Mouse (Mus musculus) cerebellum, adult 2 months (tissue): Measurements from ENCODE around the gene Mpdz. TPM values are rescaled to one million over a fixed set of nuclear protein-coding genes. Genes with fewer than 3 reads are reported as not detected.

ENCODE experiments used
- DNase-seq, 2 experiments: peaks; one replicate each; pipeline ENCODE4 v3.0.0; 2021
- H3K27ac ChIP-seq: fragments of 200-500 bp; 2 replicates; pipeline ENCODE4 v1.5.1; 2012; ENCODE audit warnings: low read length, control low read depth, inconsistent platforms; ENCODE audit not compliant: insufficient read depth
- H3K27me3 ChIP-seq: fragments of 200-500 bp; 2 replicates; pipeline ENCODE4 v1.6.1; 2012; ENCODE audit warnings: inconsistent platforms, mild to moderate bottlenecking, low read length, moderate library complexity; ENCODE audit not compliant: control insufficient read depth, insufficient read depth
- H3K4me1 ChIP-seq: fragments of 200-500 bp; 2 replicates; pipeline ENCODE4 v1.6.1; 2011; ENCODE audit warnings: low read length; ENCODE audit not compliant: control insufficient read depth, insufficient read depth
- H3K4me3 ChIP-seq: fragments of 200-500 bp; replicated peaks from 2 replicates; pipeline ENCODE3; 2011; ENCODE audit warnings: mild to moderate bottlenecking, low read depth, low read length, control low read depth; ENCODE audit not compliant: insufficient read depth
- CTCF ChIP-seq: fragments of 200-500 bp; IDR thresholded peaks from 2 replicates; pipeline ENCODE4 v1.5.1; 2011; ENCODE audit warnings: low read depth, mild to moderate bottlenecking, control low read depth, low read length, moderate library complexity, borderline replicate concordance; ENCODE audit not compliant: insufficient read depth
- POLR2A ChIP-seq: fragments of 200-500 bp; IDR thresholded peaks from 2 replicates; pipeline ENCODE4 v1.6.1; 2011; ENCODE audit warnings: low read length, control low read depth, borderline replicate concordance; ENCODE audit not compliant: insufficient read depth
- WGBS: fragments of 180-500 bp; shearing (Covaris S2); methylation state at CpG from one replicate; pipeline ENCODE4 v1.1.7; 2018; 5-methylcytosine and 5-hydroxymethylcytosine counted together
- polyA plus RNA-seq: library from polyadenylated mRNA; depleted of rRNA; stranded (reverse); fragments of >200 nt; gene quantifications from 2 replicates; pipeline ENCODE4 v1.2.3, GENCODE M21; 2012

Mpdz gene
- polyA plus RNA-seq, 1 experiment: 31.8 TPM

- Histone ChIP-seq H3K27ac (no peak overlapping the region), H3K27me3 (no peaks in the 10 kb centered on the region), H3K4me1 (no peaks in the 10 kb centered on the region), H3K4me3 (no peak overlapping the region)
- 92% methylated on average over 4 of the region's 4 CpGs for WGBS
- no peak for TF ChIP-seq POLR2A
- no peak for TF ChIP-seq CTCF
- no peak for DNase-seq
Observed at GRCm38 (mm10) chr4:81298384-81298783, 144.2 kb downstream of the Mpdz start.

- no peaks in the 10 kb centered on the region for H3K27me3 ChIP-seq
- H3K4me1 ChIP-seq: no peaks in the 10 kb centered on the region
- H3K27ac ChIP-seq: no peak overlapping the region
- TF ChIP-seq CTCF (no peak), POLR2A (no peak)
- DNase-seq: no peak
- no peak overlapping the region for H3K4me3 ChIP-seq
Observed at GRCm38 (mm10) chr4:81293309-81293708, 149.3 kb downstream of the Mpdz start.

GRCm38 (mm10) chr4:81285564-81285963 lies 157.1 kb downstream of the Mpdz start:
- WGBS: 94% methylated on average over 4 of the region's 4 CpGs
- TF ChIP-seq POLR2A (no peak), CTCF (no peak)
- H3K4me1 ChIP-seq: no peaks in the 10 kb centered on the region
- H3K4me3 ChIP-seq: no peak overlapping the region
- H3K27me3 ChIP-seq: no peaks in the 10 kb centered on the region
- H3K27ac ChIP-seq: no peak overlapping the region
- DNase-seq: no peak

- no peak overlapping the region for H3K4me3 ChIP-seq
- no peaks in the 10 kb centered on the region for H3K4me1 ChIP-seq
- TF ChIP-seq CTCF (no peak), POLR2A (no peak)
- no peaks in the 10 kb centered on the region for H3K27me3 ChIP-seq
- DNase-seq: peak in 1 of 2 experiments; percentile 7
- 64% methylated on average over 3 of the region's 3 CpGs for whole genome bisulfite sequencing
- no peak overlapping the region for H3K27ac ChIP-seq
Observed at GRCm38 (mm10) chr4:81283611-81284010, 159.0 kb downstream of the Mpdz start.

GRCm38 (mm10) chr4:81283081-81283480 lies 159.5 kb downstream of the Mpdz start:
- no peak overlapping the region for H3K27ac ChIP-seq
- no peaks in the 10 kb centered on the region for H3K27me3 ChIP-seq
- no peaks in the 10 kb centered on the region for H3K4me1 ChIP-seq
- TF ChIP-seq CTCF (no peak), POLR2A (no peak)
- H3K4me3 ChIP-seq: no peak overlapping the region
- WGBS: 89% methylated on average over 6 of the region's 6 CpGs
- DNase-seq: no peak

GRCm38 (mm10) chr4:81280098-81280497 lies 162.5 kb downstream of the Mpdz start:
- no peak for DNase-seq
- no peaks in the 10 kb centered on the region for H3K27me3 ChIP-seq
- TF ChIP-seq CTCF (no peak), POLR2A (no peak)
- no peaks in the 10 kb centered on the region for H3K4me1 ChIP-seq
- H3K27ac ChIP-seq: no peak overlapping the region
- no peak overlapping the region for H3K4me3 ChIP-seq
- WGBS: 44% methylated on average over 4 of the region's 4 CpGs

GRCm38 (mm10) chr4:81279451-81279850 lies 163.2 kb downstream of the Mpdz start:
- no peaks in the 10 kb centered on the region for H3K4me1 ChIP-seq
- TF ChIP-seq CTCF: no peak
- no peak for TF ChIP-seq POLR2A
- DNase-seq: no peak
- 53% methylated on average over 5 of the region's 5 CpGs for WGBS
- no peak overlapping the region for H3K27ac ChIP-seq
- H3K4me3 ChIP-seq: no peak overlapping the region
- no peaks in the 10 kb centered on the region for H3K27me3 ChIP-seq

- WGBS: 57% methylated on average over 6 of the region's 6 CpGs
- Histone ChIP-seq H3K27me3 (no peaks in the 10 kb centered on the region), H3K4me1 (no peaks in the 10 kb centered on the region), H3K27ac (no peak overlapping the region), H3K4me3 (no peak overlapping the region)
- no peak for TF ChIP-seq CTCF
- no peak for TF ChIP-seq POLR2A
- no peak for DNase-seq
Observed at GRCm38 (mm10) chr4:81275957-81276715, 166.5 kb downstream of the Mpdz start.
